Mouse (Mus musculus): ENCODE measurements around the gene Snx18.
A peak's percentile ranks its signal among the peaks of the same experiment; 100 is the strongest.

The Snx18 gene

DNA sequence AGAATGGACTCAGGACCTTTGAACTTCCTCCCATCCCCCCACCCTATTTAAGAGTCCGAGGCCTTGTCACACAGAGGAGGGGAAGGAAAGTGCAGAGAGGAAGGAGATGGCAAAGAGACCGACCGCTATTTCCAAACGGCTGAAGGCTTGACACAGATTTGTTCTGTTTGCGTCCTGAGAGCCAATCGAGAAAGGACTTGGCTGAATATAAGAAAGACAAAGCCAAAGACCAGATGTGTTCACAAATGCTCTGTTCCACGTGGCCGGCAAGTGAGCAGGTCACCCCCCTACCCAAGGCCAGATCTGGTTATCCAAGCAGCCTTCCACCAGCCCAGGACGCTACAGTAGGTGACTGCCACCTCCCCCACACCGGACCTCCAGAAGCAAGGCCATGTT is 2.8 kb downstream of the Snx18 start:
- DNase-seq: peak in 1 of 2 experiments; percentile 42

DNA sequence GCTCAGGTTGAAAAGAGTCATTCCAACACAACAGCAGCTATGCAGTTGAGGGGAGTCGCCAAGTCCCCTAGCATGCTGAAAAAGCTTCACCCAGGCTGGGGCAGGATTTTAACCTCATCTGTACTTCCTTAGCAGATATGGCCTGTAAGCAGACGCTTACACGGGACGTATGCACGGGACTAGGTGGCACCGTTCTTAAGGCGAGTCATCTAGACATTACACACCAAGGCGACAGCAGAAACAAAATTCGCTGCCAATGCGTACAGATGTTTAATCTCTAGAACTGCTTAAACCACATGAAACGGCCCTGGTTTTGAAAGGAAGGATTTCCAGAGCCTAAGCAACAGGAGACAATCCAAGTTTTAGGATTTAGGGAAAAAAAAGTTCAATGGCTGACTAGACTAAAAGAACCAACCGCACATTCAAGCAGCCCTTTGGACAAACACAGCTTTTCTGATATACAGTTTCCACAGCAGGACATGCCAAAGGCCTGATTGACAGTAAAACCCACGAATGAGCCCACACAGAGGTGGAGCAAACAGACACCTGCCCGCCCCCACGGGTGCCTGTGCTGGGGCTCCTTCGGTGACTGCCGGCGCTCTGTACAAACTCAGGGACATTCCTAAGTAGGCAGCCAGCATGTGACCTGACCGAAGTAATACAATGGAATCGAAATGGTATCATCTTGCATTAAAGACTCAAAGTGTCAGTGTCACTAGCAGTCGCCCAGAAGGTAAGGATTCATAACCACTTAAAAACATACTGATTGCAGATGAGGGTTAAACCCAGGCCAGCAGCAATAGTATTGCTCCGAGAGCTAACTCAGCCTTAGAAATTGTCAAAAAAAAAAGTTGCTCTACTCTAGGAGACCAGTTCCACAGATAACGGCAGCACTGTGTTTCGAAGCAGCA is 3.5 kb downstream of the Snx18 start:
- peak; percentile 83 to 85 for DNase-seq

DNA sequence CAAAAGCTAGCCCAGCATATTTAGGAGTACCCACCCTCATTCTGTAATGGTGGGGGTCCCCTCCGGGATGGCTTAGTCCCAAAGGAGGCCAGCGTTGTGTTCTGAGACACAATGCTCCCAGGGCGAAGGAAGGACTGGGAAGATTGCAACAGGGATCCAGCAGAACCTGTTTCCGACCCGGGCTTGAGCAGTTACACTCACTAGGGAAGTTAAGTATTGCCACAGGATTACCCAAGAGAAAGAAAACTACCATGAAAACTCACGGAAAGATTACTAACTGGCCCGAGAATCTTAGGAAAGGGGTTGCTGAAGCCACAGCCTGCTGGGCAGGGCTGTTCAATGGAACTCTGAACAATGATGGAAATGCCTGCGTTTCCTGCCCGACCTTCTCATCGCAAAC is 4.5 kb downstream of the Snx18 start:
- no peak for DNase-seq

DNA sequence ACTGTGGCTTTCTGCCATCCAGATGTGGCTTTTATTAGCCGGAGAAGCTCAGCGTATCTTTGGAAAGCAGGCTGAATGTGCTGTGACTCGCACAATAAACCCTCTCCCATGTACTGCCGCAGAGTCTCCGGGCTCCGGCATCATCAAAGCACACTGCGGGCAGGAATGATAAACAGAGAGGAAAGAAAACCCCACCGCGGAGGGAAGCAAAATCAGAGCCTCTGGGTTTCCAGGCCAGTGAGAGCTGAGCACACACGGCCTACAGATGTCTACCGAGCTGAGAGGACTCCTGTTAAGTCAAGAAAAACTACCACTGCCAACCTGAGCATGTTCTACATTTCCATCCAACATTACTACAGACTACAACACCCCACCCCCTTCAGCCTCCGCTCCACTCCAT is 5.0 kb downstream of the Snx18 start:
- DNase-seq: no peak

DNA sequence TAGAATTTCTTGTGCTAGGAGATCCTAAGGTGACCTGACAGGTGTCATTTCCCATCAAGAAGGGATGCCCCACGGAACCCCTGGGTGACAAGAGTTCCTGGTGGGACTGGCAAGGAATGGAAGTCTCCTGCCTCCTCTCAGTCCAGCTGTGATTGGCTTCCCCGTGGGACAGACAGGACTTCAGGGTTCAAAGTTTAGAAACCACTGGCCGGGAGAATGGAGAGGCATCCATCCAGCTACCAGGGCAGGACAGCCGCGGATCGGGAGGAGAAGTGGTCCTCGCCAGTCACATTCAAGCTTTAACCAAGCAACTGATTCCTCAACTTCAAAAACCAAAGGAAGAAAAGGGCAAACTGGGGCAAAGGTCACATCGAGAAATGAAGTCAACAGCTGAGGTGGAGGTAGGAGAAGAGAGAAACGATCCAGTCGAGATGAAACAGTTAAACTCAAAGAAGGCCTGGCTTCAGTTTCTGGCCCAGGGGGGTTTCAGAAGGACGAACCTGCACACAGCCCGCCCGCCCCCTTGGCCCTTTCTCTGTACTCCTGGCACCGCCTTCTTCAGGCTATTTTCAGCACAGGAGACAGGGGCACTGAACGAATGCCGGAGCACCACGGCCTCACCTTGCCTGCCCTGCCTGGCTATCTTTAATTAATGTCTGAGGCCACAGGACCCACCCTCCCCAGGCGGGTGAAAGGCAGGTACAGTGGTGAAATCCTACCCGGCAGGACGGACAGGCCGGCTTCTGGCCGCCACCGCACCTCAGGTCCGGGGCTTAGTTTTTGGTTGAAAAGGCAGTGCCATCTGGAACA is 6.0 kb downstream of the Snx18 start:
- DNase-seq: no peak

DNA sequence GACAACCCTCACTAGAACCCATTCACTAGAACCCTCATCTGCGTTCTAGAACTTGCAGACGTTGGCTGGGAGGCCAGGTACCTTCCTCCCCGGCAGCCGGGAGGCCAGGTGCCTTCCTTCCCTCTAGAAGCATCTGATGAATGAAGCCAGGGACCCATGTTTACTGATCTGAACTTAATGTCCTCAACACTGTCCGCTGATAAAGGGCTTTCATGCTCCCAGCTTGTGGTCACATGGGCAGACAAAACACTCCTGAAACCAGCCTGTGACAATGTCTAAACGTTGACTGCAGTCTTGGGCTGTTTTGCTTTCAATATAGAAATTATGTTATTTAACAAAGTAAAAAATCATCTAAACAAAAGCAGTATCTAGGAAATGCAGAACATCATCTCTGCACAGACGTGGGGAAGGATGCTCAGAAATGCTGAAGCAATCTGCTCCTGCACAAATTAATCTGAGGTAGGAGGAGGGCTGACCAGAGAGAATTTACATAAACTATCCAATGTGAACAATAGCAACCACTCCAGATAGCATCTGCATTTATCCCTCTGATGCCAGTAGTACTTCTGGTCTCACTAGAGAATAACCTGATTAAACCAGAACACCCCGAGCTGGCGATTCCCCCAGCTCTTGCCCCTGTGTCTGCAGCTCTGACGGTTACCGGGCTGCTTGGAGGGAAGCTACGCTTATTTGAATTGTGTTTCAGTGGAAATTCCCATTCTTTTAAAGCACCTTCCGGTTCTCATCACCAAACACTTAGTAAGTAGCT is 7.4 kb downstream of the Snx18 start:
- DNase-seq: no peak

DNA sequence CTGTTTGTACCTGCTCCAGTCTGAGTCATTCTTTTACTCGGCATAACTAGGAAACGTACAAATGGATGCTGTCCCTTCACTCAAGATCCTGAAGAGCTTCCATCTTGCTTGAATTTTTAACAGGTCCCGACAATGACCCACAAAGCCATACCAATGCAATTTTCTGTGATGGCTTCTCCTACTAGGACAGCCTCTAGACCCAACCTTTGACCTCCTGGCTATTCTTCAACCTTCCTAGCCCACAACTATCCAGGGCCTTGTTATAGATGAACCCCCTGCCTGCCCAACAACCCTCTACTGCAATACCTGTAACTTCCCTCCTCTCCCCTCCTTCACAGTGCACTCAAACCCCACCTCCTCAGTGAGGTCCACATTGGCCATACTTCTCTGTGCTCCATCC is 8.9 kb downstream of the Snx18 start:
- DNase-seq: no peak

DNA sequence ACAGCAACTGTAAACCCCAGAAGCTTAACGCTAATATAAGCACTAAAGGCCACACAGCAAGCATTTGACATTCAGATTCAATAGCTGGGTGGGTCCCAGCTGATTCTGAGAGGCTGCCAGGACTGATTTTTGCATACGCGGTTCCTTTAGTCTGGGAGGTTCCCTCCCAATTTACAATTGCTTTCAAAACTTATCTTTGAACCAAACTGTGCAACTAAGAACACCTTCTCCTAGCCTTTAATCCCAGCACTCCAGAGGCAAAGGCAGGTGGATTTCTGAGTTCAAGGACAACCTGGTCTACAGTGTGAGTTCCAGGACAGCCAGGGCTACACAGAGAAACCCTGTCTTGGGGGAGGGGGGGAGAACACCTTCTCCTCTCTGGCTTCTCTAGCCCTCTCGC is 10.5 kb downstream of the Snx18 start:
- peak in 1 of 2 experiments; percentile 1 for DNase-seq

DNA sequence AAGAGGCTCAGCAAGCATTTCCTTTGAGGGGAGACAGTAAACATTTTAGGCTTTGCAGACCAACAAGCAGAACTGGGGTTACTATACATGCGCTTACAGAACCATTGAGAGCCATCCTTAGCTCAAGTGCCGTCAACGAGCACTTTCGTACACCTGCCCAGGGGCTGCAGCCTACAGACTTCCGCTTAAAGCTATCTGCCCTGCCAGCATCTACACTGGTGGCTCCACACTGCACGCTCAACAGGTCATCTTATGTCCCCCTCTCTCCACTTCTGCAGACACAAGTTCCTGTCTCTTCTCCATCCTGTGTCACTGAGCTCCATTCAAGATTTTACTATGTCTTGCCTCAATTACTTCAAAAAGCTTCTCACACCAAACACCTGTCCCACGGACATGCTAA is 11.0 kb downstream of the Snx18 start:
- no peak for DNase-seq

DNA sequence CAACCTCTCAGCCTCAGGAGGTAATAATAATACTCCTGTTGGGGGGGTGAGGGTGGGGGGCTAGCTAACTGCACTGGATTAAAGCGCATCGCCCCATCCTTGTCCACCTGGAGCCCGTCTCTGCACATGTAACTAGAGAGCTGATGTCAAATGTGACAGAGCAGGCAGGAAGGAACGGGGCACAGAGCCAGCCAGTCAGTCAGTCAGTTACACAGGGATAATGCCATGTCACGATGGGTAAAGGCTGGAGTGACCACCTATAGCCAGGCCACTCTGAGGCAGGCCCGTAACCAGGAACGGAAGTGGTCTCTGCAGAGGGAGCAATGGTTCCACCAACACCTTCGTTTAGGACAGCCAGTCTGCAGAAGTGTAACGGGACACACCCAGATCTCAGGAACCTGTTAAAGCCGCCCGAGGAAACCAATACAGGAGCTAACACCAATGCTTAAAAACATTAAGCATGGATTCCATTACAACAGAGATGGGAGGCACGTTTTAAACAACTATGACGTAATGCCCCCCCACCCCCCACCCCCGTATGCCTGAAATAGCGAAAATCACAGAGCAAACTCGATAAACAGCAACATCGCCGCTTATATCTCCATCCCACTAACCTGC is 11.5 kb downstream of the Snx18 start:
- peak in 1 of 2 experiments; percentile 43 for DNase-seq

DNA sequence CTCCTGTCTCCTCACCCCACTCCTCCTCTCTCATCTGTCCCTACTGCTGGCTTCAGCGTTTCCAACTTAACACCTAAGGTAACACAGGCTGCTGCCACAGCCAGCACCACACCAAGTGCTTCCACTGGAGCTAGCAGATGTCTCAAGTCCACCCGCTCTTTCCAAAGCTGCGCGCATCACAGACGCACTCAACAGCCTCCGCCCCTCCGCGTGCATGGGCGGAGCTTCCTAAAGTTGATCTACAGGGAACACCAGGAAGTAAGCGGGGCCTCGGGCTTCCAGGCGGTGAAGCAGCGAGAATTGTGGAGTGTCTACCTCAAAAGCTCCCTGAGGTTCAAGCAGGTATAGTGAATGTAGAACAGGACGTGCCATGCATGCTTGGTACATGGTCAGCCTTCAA is 12.2 kb downstream of the Snx18 start:
- DNase-seq: peak in 1 of 2 experiments; percentile 2

DNA sequence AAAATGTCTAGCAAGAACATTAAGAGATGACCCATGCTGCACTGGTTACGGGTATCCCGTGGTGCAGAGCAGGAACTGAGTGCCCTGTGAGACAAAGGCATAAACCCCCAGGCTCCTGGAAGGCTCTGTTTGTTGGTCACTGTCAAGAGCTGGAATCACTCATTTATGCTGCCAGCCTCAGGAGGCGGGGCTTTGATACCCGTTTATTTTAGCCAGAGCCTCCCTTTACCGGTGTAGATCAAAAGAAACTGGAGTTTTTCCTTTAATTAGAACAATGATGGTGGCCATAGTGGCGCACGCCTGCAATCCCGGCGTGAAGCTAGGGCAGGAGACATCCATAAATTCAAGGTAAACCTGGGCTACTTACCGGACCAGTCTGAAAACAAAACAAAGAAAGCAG is 12.7 kb downstream of the Snx18 start:
- peak in 1 of 2 experiments; percentile 2 for DNase-seq

DNA sequence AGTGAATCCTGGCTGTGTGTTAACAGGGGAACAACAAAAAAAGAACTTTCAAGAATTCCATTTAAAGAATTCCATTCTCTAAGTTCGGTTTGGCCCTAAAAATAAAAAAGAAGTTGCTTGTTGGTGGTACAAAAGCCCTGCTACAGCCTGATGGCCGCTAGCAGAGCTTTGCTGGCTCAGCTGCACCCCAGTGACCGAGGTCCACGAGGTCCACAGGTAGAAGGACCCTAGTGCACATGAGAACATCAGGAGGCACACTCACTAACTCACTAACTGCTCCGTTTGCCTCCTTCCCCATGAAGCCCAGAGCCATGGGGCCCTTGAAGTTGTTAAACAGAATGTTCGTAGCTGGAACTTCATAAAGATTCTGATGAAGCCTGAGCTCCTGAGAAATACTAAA is 14.0 kb downstream of the Snx18 start:
- no peak for DNase-seq

DNA sequence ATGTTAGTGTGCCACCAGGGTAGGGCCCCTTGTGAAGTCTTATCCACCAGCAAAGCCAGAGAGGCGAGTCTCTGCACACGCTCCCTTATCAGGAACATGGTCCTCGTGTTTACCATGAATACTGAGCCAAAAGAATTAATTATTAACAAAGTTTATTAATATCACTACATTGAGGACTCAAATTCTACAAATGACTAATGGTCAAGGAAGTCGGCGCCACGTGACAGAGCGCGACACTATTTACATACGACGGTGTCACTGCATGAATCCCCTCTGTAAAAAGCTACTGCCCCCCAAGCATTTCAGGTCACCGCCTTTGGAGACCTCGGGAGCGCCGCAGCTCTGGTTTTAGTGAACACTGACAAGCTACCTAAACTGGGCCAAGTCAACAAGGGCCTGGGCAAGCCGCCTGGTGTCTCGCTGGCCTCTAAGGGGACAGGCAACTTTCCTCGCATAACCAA is 15.5 kb downstream of the Snx18 start:
- DNase-seq: peak; percentile 38 to 61

DNA sequence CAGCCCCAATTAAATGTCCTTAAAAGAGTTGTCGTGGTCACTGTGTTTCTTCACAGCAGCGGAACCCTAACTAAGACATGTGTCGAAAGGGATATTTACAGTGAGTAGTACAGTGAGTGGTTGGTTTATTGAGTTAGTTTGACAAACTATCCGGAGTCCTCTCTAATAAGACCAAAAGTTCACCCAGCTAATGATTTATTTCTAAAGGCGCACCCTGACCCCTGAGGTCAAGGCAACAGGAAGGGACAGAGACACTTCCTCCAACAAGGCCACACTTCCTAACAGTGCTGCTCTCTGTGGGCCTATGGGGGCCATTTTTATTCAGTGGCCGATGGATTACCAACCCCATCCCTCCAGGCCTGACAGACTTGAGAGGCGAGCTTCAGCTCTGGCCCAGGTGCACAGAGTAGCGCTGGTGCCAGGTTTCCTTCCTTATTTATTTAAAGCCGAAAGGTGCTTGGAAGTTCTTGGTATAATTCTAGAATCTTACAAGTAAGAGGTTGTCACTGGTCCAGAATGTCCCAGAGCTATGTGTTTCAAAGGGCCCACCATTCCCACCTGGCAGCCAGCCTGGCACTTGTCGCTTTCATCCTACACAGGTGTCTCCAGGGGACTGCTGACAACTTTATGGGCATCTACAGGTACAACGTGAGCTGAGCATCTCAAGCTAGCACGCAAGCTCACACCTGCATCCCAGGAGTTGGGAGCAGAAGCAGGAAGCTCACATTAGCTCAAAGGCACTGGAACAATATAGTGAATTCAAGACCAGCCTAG is 16.3 kb downstream of the Snx18 start:
- DNase-seq: no peak

DNA sequence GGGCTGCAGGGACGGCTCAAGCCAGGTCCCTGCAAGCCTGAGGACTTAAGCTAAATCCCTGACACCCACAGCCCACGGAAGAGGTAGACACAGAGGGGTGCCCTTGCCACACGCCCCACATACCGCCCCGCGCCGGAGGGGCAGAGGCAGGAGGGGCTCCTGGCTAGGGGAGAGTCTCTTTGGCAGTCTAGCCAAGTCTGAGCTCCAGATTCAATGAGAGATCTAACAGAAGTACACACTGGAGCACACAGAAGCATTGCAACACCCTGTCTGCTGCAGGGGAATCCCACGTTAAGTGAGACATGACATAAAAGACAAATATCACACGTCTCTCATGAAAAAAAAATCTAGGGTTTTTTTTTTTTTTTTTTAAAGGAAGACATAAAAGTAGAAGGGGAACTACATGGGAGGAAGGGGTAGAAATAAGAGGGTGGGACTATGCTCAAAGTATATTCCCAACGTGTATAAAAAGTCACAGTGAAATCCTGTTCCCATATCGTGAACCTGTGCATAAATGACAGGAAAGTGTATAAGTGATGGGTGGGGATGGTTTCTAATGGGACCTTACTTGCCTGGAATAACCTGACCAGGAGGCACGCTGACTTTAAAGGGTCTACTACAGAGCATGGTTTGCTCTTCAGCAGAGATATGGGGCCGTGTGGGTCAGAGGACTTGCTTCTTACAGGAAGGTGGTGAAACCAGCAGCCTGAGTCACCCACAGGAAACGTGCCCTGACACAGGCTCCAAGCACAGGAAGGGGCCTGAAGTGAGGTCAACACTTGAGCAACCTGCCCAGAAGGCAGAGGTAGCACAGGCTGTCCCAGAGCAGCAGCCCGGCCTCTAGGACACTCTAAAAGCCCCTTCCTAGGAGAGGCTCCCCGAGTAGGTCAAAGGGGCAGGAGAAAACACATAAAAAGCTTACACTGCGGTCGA is 17.6 kb downstream of the Snx18 start:
- no peak for DNase-seq

DNA sequence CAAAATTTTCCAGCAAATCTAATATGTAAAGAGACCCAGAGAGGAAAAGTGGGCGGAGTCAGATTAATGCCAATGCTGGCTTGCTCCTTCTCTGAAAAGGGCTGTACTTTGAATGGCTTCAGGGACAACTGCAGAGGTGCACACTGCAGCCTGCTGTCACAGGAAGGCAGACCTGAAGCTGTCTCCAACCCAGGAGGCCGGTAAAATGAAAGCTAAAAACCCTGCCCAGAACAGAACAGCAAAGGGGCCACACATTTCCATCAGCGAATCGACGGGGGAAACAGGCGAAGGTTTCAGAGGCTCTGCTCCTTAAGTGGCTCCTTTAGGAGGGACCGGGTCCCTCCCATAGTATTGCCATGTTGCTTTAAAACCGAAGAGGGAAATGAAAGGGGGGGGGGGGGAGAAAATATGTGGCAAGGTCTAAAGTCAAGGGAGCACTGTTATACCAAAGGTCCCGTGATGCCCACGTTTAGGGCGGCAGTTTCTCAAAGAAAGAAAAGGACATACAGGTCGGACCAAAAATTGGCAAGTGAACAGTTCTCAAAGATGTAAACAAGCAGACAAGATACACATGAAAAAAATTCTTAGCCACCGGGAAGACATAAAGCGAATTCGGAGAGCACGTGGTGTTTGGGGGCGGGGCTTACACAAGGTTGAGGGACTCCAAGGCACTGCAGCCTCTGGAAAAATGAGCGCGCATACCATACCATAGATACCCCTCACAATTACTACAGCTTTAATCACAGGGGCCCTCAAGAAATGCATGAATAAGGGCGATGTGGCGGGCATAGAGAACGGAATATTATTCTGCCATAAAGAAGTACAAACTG is 18.4 kb downstream of the Snx18 start:
- no peak for DNase-seq

DNA sequence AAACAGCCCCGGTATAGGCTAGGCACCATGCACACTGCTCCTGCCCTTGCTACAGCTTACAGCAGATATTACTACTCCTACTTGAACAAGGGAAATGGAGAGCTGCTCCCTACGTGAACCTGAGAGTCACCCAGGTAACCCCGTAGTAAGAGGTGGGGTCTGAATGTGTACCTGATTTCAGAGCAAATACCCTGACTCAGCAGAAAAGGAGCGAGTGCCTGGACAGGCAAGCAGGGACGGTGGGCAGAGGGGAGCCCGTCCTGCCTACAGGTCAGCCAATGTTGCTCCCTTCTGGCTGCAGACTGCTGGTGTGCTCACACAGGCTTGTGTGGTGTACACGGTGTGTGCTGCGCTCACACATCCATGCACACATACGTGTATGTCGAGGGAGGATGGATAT is 20.7 kb downstream of the Snx18 start:
- DNase-seq: no peak

DNA sequence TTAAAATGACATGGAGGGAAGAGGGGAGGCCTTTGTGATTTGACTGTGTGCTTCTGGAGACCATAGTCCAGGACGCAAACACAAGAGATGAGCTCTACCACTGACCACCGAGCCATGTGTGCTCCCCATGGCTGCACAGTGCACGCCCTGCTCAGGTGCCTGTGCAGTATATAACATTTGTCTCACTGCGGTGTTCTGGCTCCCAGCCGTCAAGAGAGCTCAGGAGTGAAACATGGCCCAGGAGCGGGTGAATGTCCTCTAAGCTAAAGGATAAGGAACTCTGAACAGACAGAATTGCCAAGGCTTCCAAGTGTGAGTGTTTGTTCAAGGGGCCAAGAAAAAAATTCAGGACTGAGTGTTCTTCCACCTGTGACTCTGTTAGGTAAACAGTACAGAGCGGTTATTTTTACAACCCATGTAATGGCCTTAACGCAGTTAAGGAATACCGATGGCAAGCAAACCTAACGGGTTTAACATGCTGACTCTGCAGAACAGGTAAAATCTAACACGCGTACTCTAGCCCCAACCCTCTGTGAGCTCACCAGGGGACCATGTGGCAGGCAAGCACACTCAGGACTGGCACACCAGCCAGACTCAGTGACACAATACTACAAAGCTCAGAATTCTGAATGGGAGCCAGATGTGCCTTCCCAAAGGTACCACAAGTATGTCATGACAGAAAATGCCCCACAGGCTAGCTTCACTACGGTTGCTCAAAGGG is 21.4 kb downstream of the Snx18 start:
- peak; percentile 68 to 85 for DNase-seq
